Mouse (Mus musculus) forebrain, postnatal 0 days (tissue): ENCODE results near the gene Ncoa1. TPM values are rescaled to one million over a fixed set of nuclear protein-coding genes. Genes with fewer than 3 reads are reported as not detected.

Source experiments
- ATAC-seq: fragments of 200-750 bp; cut with Nextera tagmentation; 2 replicates; pipeline ENCODE4 v1.8.0; 2017; ENCODE audit warnings: mild to moderate bottlenecking, moderate library complexity
- DNase-seq: peaks from one replicate; pipeline ENCODE4 v3.0.0-alpha.2; 2015
- H3K27ac ChIP-seq: fragments of 300-500 bp; sonication (generic); 2 replicates; pipeline ENCODE4 v1.5.1; 2014; ENCODE audit warnings: low read depth, mild to moderate bottlenecking, antibody characterized with exemption, low read length, moderate library complexity, mixed read lengths
- H3K27me3 ChIP-seq: fragments of 300-500 bp; sonication (generic); 2 replicates; pipeline ENCODE4 v1.6.1; 2014; ENCODE audit warnings: mild to moderate bottlenecking, low read length, mixed read lengths; ENCODE audit not compliant: insufficient read depth
- H3K36me3 ChIP-seq: fragments of 300-500 bp; sonication (generic); 2 replicates; pipeline ENCODE4 v1.6.1; 2014; ENCODE audit warnings: mild to moderate bottlenecking, moderate library complexity; ENCODE audit not compliant: insufficient read depth
- H3K4me1 ChIP-seq: fragments of 300-500 bp; sonication (generic); 2 replicates; pipeline ENCODE4 v1.6.1; 2014; ENCODE audit warnings: antibody characterized with exemption; ENCODE audit not compliant: insufficient read depth
- H3K4me2 ChIP-seq: fragments of 300-500 bp; sonication (generic); 2 replicates; pipeline ENCODE4 v1.6.1; 2014; ENCODE audit warnings: low read depth, mild to moderate bottlenecking, moderate library complexity
- H3K4me3 ChIP-seq: fragments of 300-500 bp; sonication (generic); 2 replicates; pipeline ENCODE4 v1.5.1; 2014; ENCODE audit warnings: low read depth, low read length, mixed read lengths
- H3K9ac ChIP-seq: fragments of 300-500 bp; sonication (generic); 2 replicates; pipeline ENCODE4 v1.6.1; 2014; ENCODE audit warnings: mild to moderate bottlenecking
- H3K9me3 ChIP-seq: fragments of 300-500 bp; sonication (generic); 2 replicates; pipeline ENCODE4 v1.6.1; 2016; ENCODE audit warnings: low read length
- CTCF ChIP-seq: sonication (generic); IDR thresholded peaks from 2 replicates; pipeline ENCODE4 v1.5.1; 2016; ENCODE audit warnings: antibody characterized with exemption, control low read depth, low read depth
- WGBS: fragments of 180-500 bp; shearing (Covaris S2); extraction: QIAGEN DNeasy Blood & Tissue Kit; methylation state at CpG from one replicate; pipeline ENCODE4 v1.1.7; 2014; 5-methylcytosine and 5-hydroxymethylcytosine counted together
- polyA plus RNA-seq: library from polyadenylated mRNA; unstranded; fragments of >200 nt; fragmentation: Nextera tagmentation; extraction: Ambion mirVana; gene quantifications from 2 replicates; pipeline ENCODE4 v1.2.1, GENCODE M21; 2015
- total RNA-seq: library from RNA; depleted of rRNA; stranded (reverse); fragments of >200 nt; gene quantifications from 2 replicates; pipeline ENCODE4 v1.2.3, GENCODE M21; 2014; rRNA removed

Ncoa1 gene
- total RNA-seq (43.2 and 46.1 TPM in 2 replicates), polyA plus RNA-seq (15.5 and 20.2 TPM in 2 replicates)

- Histone ChIP-seq H3K4me3 (peak within 1 kb of the TSS; percentile 97), H3K4me1 (peaks cover 21% of the 10 kb centered on the region), H3K9ac (peak within 1 kb of the TSS; percentile 100), H3K4me2 (peak within 1 kb of the TSS; percentile 65), H3K27ac (peak within 1 kb of the TSS; percentile 98), H3K27me3 (no peaks in the 10 kb centered on the region), H3K9me3 (no peaks in the 10 kb centered on the region), H3K36me3 (no peaks in the 10 kb centered on the region)
- DNase-seq (peak; percentile 82), ATAC-seq (peak; percentile 75)
- 3% methylated on average over 51 of the region's 98 CpGs for WGBS
- peak; percentile 57 for TF ChIP-seq CTCF
Measured at GRCm38 (mm10) chr12:4476832-4477671, at the start of gene Ncoa1. Gene Ncoa1 (minus strand): TSS chr12:4477182.

- ATAC-seq (no peak), DNase-seq (no peak)
- Histone ChIP-seq H3K27ac (peak overlapping the region; percentile 60; the same call in 1 of the 2 replicates), H3K36me3 (no peaks in the 10 kb centered on the region), H3K4me1 (peaks cover 6% of the 10 kb centered on the region; the same call in 1 of the 2 replicates), H3K27me3 (no peaks in the 10 kb centered on the region), H3K4me3 (no peak overlapping the region), H3K4me2 (no peak overlapping the region), H3K9ac (no peak overlapping the region), H3K9me3 (no peaks in the 10 kb centered on the region)
- no peak for TF ChIP-seq CTCF
- WGBS = 37% methylated on average over 7 of the region's 7 CpGs
Measured at GRCm38 (mm10) chr12:4524546-4524945, 47.6 kb upstream of the Ncoa1 start.

DNA sequence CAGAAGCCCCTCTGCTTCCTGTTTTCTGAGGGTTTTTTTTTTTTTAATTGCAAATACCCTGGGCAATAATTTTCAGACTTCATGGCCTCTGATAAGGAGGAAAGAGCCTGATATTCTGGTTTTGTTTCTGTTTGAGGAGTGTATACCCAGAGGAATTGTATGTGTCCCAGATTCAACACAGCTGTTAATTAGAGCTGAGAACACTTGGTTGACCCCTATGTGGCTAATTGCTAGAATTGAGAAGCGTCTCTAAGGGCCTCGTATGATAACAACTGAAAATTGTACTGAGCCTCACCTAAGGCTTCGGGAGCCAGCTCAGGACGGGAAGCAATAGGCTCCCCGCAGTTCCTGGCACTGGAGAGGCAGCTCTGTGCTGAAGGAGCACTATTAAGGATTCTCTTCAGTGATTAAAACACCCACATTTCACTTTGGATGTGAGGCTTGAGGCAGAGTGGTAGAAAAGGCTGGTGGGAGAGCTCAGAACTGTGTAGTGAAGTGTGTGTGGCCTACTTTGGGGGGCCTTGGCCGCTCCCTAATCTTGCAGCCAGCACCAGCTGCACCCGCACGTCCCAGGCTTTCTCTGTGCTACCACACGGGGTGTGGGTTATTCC is 46.8 kb upstream of the Ncoa1 start:
- no peak for DNase-seq
- H3K27me3 ChIP-seq = no peaks in the 10 kb centered on the region
- no peak for TF ChIP-seq CTCF
- H3K4me2 ChIP-seq = no peak overlapping the region
- ATAC-seq = peak; percentile 57
- no peaks in the 10 kb centered on the region for H3K36me3 ChIP-seq
- 8% methylated on average over 9 of the region's 9 CpGs for WGBS
- H3K4me1 ChIP-seq = peaks cover 6% of the 10 kb centered on the region; the same call in 1 of the 2 replicates
- no peak overlapping the region for H3K4me3 ChIP-seq
- H3K27ac ChIP-seq = peak overlapping the region; percentile 60
- H3K9me3 ChIP-seq = no peaks in the 10 kb centered on the region
- H3K9ac ChIP-seq = 0 out of 2 replicates have a peak overlapping the region, but pooled peaks have one; percentile 4

DNA sequence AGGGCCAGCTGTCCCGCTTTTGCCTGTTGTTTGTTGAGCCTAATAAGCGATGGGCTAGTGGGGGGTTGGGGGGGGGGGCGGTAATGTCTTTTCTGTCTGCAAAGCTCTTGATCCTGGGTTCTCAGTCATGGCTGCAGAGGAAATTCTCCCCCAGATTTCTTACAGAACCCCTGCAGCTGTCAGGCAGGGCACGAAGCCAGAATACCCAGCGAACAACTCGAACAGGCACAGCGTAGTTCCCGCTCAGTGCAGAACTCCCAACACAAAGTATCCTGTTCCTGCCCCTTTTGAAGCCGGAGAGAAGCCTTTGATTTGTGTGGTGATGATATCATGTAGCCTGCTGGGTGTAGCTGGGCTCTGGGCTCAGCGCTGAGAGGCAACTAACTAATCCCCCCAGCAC is 46.2 kb upstream of the Ncoa1 start:
- Histone ChIP-seq H3K9ac (no peak overlapping the region; the same call in 1 of the 2 replicates), H3K4me1 (peaks cover 6% of the 10 kb centered on the region; the same call in 1 of the 2 replicates), H3K36me3 (no peaks in the 10 kb centered on the region), H3K27me3 (no peaks in the 10 kb centered on the region), H3K27ac (peak overlapping the region; percentile 60), H3K4me3 (no peak overlapping the region), H3K9me3 (no peaks in the 10 kb centered on the region), H3K4me2 (peak overlapping the region; percentile 26; the same call in 1 of the 2 replicates)
- WGBS = 4% methylated on average over 10 of the region's 10 CpGs
- DNase-seq (peak; percentile 80), ATAC-seq (peak; percentile 88)
- TF ChIP-seq CTCF = no peak

GRCm38 (mm10) chr12:4518957-4519356 is 42.0 kb upstream of the Ncoa1 start:
- Histone ChIP-seq H3K9me3 (no peaks in the 10 kb centered on the region), H3K4me3 (no peak overlapping the region), H3K36me3 (no peaks in the 10 kb centered on the region), H3K9ac (no peak overlapping the region), H3K27me3 (no peaks in the 10 kb centered on the region), H3K27ac (no peak overlapping the region), H3K4me2 (no peak overlapping the region), H3K4me1 (peaks cover 3% of the 10 kb centered on the region; the same call in 1 of the 2 replicates)
- ATAC-seq (no peak), DNase-seq (no peak)
- WGBS = 89% methylated on average over 11 of the region's 11 CpGs
- TF ChIP-seq CTCF = no peak

- WGBS = 14% methylated on average over 12 of the region's 12 CpGs
- no peaks in the 10 kb centered on the region for H3K9me3 ChIP-seq
- TF ChIP-seq CTCF = no peak
- H3K36me3 ChIP-seq = no peaks in the 10 kb centered on the region
- H3K27ac ChIP-seq = peak overlapping the region; percentile 54; the same call in 1 of the 2 replicates
- DNase-seq = peak; percentile 35
- H3K4me3 ChIP-seq = peak overlapping the region; percentile 22
- H3K4me2 ChIP-seq = peak overlapping the region; percentile 43
- peaks cover 7% of the 10 kb centered on the region; the same call in 1 of the 2 replicates for H3K4me1 ChIP-seq
- H3K27me3 ChIP-seq = no peaks in the 10 kb centered on the region
- H3K9ac ChIP-seq = peak overlapping the region; percentile 29
- peak; percentile 53; the same call in 1 of the 2 replicates for ATAC-seq
Measured at GRCm38 (mm10) chr12:4509591-4510061, 32.6 kb upstream of the Ncoa1 start.
